Mouse (Mus musculus): ENCODE measurements around the gene Pax4.

GRCm38 (mm10) chr6:28430795-28431537, 18.2 kb downstream of the Pax4 start:
- no peak for TF ChIP-seq CTCF (IDR thresholded peaks at IDR 0.05; ENCODE audit: extremely low read depth, insufficient read length, insufficient replicate concordance, low read depth, low read length)
- TF ChIP-seq POLR2A (IDR thresholded peaks at IDR 0.05; ENCODE audit: low read depth, low read length) = no peak

All from small intestine, adult 2 months (tissue).